Mouse (Mus musculus): ENCODE measurements at regions not wholly inside any gene's neighbourhood (a gene's known extent, or its start where the extent isn't known, plus 50 kb on each side); places are given as distances from the start of the nearest gene placed in this dataset.

DNA sequence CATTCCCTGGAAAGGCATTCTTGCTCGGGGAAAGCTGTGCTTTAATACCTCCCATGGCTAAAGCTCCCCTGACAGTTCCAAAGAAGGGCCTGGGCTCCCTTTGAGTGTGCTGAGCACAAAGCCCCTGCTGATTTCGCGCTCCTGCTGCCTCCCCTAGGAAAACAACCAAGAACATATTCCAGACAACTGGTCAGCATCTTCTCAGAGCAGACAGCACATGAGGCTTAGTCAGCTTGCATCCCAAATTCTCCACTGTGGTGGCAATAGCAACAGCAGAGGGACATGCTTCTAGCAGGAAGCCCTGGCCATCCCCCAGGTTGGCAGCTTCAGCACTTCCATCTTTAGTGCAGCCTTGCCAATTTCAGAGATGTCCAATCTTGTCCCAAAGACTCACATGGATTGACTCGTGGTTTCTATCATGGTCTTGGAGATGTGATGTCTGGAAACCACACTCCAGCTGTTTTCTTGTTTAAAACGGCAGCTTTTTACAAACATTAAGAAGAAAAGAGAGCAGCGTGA, 163.8 kb downstream of the Snx19 start:
- intact Hi-C loops (cut with DNase I), result no loop called here

DNA sequence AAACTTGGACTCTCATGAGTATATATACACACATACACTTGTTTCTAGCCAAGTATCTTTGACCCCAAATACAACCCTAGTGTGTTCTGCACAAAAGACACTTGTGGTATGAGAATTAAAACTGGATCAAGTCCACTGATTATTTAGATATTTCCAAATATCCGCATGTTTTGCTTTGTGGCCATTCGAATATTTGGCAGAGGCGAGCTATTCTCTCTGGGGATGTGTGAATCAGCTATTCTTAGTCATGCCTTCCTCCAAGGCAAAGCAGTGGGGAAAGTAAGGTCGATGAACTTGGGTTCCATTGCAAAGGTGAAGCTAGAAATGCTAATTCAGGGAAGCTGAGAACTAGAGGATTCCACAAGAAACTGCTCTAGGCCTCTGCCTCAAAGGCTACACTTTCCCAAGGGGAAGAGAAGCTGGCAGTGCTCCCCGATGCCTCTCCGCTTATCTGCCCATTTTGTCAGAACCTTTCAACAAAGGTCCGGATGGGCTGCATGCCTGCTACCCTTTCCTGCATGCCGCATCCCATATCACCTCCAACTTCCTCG, 154.4 kb downstream of the Snx19 start:
- intact Hi-C loops (cut with DNase I), result no loop called here

DNA sequence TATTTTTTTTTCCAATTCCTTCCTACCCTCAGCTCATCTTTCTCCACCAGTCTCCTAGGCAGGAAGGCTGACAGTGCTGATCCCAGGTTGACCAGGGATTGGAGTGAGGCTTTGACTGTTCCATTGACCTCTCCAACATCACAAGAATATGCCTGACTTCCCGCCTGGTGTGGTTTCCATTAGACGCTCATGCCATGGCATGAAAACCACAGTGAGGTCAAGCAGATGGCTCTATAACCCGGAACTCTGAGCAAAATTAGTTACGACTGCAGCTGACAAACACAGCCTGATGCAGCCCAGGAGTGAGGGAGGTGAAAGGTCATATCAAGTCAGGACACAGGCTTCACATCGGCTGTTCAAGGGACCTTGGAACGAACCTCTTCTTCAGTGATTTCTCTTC, 153.6 kb downstream of the Snx19 start:
- intact Hi-C loops (cut with DNase I), result no loop called here

DNA sequence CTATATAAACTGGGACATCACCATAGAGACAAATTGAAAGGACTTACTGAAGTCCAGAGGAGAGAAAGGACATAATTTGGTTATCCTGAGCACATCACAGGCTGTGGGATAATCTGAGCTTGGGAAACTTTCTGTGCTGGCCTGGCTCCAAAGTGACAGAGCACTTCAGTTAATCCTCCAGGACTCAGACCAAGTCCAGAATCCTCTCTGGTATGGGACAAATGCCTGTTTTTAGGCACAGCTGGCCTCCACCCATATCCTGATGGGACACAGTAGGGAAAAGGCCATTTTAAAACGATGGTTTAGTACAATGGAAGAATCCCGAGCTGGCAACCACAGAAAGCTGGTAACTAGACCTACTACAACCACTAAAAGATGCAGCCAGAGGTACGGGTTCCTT, 151.3 kb downstream of the Snx19 start:
- intact Hi-C loops (cut with DNase I), result no loop called here

DNA sequence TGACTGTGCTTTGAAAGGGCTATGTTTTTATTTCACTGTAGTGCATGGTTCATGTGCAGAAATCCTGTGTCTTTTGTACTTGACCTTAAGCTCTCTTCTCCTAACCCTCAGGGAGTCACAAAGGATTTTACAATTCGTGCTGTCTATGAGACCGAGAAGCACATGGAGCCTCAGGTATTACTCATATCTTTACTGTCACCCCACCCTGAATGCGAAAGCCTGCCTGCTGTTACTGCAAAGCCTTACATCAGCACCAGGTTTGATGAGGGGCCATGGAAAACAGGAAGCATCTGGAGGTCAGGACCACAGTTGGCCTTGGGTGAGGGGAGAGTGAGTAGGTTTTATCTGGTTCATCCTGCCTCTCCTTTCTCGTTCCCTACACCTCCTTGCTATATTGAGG, 150.3 kb downstream of the Snx19 start:
- intact Hi-C loops (cut with DNase I), result no loop called here

DNA sequence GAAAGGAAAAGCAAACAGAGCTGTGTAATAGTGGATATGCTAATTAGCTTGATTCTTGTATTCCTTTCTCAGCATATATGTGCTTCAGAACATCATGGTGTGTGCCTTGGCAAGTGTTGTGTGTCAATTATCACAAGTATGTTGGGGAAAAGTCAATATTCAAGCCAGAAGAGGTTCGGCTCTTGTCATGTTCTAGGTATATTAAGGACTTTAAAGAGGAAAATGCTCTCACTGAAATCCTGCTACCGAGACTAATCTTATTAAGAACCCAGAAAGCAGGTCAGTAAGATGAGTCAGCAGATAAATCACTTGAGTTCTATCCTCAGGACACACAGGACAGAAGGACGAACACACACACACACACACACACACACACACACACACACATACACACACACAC, 148.6 kb downstream of the Snx19 start:
- intact Hi-C loops (cut with DNase I), result no loop called here

DNA sequence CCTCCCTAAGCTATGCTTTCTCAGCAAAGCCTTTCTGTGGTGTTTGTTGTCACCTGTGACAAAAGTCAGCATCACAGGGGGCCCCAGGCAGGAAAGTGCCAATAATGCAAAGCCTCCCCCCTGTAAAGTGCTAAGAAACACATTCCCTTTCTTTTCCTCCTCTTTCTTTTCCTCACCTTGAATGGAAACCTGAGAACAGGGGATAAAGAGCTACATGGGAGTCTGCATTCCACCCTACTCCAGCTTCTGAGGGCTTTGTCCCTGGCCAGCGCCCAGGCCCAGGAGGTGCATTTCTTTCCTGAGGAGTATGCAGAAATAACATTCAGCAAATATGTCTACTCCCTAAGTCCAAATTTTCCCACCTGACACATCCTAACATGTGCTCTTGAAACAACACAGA, 146.4 kb downstream of the Snx19 start:
- intact Hi-C loops (cut with DNase I), result no loop called here

DNA sequence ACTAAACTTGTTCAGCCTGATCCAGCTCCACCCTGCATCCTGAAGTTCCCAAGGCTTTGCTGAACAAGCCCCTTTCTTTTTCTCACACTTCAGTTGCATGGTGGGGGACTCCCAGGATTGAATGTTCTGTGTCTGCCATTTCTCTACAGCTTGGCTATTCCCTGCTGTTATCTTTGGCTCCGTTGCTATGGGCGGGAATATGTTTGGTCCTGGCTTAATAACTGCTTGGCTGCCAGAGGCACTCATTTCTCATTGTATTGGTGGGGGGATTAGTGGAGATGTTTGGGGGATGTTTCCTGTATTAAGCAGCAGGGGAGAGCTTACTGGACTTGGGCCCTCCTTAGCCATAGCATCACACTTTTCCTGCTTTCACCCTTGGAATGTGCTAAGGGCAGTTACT, 144.1 kb downstream of the Snx19 start:
- intact Hi-C loops (cut with DNase I), result no loop called here

DNA sequence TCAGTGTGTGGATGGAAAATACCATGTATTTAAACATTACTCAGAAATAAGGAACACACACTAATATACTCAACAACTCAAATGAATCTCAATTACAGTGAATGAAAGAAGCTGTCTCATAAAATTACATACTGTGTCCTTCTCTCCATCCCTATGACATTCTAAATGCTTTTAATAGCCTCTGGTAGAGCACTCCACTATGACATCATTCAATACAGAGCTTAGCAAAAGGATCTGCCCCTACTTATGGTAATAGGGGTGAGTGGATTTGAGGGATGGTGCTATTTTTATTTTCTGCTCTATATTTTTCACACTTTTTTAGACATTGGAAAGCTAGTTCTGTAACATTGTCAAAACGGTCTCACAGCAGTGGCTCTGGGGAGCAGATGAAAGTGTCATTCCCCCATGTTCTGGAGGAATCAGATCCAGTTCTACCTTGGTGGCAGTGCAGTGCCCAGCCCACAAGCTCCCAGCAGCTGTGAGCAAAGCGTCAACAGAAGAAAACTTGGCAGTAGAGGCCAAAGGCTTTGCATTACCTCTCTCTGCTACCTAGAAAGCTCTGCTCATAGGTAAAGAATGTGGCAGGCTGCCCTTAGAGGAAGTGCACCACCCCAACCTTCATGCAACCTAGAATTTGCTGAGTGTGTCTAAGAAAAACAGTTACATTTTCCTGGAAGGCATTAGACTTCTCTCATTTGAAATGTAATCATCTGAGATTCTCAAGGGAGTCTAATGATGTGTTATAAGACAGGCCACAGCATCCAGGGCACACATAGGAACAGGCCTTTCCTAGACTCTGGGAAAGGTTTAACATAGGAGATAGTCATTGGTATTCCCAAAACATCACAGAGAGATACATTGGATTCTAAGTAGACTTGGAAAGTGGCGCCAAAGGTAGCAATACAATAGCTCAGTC, 138.1 kb downstream of the Snx19 start:
- intact Hi-C loops (cut with DNase I), result loop anchor here (5.0 kb wide), 1 partner anchor 372 kb away; no protein-coding TSS in a partner anchor

DNA sequence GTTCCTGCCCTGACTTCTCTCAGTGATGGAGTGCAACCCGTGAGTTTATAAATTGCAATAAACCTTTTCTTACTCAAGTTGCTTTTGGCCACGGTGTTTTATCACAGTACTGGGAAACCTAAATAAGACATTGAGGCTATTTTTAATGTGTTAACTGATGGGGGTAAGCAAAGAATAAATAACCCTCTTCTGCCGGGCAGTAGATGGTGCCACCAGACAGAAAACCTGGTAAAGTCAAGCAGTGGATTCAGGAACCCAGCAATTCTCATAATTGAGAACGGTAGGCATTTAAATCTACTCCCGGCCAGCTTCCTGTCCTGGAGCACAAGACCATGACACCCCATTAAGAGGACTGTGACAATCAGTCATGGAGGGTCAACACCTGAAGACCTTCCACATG, 136.5 kb downstream of the Snx19 start:
- intact Hi-C loops (cut with DNase I), result loop anchor here (5.0 kb wide), 1 partner anchor 374 kb away; no protein-coding TSS in a partner anchor

DNA sequence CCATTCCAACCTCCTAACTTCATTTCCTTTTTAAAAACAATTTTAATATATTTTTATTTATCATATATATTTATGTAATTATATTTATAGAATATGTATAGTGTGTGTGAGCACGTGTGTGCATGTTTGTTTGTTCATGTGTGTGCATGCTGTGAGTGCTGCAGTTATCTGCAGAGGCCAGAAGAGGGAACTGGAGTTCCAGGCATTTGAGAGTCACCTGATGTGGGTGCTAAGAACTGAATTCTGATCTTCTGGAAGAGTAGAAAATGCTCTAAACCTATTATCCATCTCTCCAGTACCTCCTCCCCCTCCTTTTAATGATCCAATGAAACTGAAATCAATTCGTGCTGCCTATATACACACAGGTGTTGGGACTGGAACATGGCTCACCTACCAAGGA, 128.0 kb downstream of the Snx19 start:
- intact Hi-C loops (cut with DNase I), result no loop called here

DNA sequence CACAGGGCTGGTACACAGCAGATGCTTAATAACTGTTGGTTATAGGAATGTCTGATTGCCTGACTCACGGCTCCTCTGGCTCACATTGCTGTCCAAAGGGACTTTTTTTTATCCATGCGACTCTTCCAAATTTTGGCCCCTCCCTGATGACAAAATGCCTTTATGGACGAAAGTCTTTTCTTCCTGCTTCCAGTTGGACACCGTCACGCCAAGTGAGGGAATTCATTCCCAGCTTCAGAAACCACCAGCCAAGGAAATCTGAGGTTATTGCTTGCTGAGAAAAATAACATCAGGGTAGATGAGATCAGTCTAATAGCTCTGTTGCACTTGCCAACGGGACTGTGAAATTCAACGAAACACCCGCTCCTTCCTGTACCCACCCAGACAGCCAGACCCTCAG, 125.8 kb downstream of the Snx19 start:
- intact Hi-C loops (cut with DNase I), result no loop called here

DNA sequence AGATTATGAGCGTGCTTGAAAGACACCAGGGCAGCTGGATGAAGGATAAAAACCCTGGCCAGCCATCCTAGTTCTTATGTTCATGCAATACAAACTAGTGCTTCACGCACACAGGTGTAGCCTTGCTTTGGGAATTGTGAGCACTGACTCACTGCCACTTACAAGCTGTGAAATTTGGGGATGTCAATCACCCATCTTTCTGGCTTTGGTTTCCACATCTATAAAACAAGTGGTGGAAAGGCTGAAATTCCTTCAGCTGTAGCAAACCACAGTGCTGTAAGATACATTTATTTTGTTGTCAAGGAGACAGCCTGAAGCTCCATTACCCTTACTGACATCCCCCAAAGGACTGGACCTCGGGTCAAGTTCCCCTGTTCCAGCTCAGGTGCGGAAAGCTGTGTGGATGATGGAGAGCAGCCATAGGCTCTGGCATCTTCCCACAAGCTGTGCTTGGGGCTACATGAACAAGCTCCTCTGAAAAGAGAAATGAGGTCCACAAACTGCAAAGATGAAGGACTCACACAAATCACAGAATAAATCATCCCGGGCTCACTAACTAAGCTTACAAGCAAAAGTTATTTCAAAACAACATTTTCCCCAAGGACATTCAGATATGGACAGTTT, 123.1 kb downstream of the Snx19 start:
- intact Hi-C loops (cut with DNase I), result loop anchor here (10.0 kb wide), 1 partner anchor 385 kb away; no protein-coding TSS in a partner anchor

DNA sequence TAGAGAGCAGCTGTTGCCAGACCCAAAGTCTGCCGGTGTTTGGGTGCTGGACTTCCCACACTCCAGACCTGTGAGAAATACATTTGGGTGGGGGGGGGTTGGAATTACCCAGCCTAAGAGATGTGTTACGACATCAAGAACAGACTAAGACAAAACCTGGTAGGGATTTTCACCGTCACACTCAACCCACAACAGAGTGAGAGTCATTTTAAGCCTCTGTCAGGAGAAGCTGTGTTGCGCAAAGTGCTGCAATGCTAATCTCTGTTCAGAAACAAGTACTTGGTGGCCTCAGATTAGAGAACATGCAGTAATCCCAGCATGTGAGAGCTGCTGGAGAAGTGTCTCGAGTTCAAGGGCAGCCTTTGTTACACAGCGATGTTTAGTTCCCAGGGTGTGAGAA, 113.0 kb downstream of the Snx19 start:
- intact Hi-C loops (cut with DNase I), result loop anchor here (10.0 kb wide), 1 partner anchor 395 kb away; no protein-coding TSS in a partner anchor

DNA sequence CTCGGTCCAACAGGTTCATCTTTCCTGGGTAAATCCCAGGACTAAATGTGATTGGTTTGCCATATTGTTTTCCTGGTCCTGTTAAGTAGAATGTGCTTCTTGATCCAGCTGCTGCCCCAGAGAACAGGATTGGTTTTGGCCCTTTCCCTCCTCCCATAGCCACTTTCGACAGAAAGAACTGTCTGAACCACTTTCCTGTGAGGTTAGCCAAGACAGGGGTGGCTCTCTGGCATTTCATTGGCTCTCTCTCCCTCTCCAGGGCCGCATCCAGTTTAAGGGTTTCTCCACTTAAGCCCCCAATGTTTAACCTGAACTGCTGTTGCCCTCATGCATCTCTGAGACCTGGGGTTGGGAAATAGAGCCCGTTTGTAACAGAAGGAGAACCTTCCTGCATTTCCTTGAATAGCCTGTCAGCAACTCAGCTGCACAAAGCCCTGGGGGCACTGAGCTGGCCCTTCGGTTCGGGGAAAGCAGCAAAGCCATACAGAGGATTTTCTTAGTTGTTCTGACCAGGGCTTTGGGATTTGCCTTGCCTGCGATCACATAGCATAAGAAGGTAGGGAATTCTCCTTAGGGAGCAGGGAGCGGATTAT, 109.7 kb downstream of the Snx19 start:
- intact Hi-C loops (cut with DNase I), result no loop called here

DNA sequence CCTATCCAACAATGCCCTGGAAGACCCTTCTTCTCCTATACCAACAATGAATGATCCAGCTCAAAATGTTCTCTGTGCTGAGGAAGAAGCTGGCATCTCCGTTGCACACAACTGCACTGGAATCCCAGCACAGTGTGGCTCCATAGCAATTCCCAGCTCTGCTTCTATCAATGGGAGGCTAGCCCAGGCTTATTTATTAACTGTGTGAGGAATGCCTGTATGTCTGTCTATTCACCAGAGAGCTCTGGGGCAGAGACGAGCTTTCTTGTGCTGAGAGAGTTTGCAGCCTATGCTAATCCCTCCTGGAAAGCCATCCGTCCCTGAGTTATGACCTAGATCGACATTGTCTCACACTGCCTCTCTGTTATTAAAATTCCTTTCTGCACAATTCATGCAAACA, 108.1 kb downstream of the Snx19 start:
- intact Hi-C loops (cut with DNase I), result no loop called here

DNA sequence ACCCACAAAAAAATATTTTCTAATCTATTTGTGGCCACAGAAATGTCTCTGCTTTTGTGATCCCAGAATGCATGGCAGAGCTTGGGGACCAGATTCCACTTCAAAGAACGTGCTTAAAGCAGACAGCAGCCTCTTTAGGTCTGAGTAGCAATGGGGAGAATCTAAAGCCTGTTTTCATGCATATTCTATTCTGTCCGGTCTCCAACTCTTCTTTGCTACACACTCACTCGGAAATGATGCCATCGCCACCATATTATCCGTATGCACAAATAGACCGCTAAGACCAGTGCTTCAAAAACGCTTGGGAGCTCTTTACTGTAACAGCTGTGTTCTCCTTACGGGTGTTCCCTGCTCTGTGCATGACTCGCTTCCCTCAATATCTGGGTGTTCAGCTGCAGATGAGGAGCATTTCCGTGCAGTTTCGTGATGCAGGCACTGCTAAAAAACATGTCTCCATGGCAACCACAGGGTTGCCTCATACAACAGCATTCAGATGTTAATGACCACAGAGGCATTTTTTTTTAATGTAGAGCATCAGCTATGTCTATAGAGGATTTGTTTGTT, 107.0 kb downstream of the Snx19 start:
- intact Hi-C loops (cut with DNase I), result no loop called here

DNA sequence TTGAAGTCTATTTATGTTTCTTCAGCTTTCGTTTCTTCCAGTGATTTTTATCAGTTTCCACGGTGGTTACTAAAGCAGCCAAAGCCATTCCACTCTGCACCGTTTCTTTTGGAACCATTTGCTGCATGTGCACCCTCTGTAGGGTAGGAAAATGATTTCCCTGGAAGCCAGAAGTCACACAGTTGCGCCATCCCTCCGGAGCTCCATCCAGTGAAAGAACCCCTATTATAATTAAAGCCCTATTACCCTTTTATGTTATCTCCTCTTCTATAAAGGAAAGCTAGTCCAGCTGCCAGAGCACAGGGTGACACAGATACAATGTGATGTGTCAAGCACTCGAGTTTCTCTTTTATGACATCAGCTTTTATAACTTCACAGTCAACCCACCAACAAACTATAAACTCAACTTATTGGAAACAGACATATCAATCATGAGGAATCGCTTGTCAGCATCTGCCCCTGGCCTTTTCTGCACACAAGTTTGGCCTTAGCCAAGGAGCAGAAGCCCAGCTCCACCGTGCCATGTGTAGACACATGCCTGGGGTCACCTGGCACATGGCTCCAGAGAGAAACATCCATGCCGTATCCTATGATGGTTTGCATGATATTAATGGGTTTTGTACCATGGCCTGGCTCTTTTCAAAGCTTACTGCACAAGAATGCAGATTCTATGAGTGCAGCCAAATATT, 106.3 kb downstream of the Snx19 start:
- intact Hi-C loops (cut with DNase I), result no loop called here

DNA sequence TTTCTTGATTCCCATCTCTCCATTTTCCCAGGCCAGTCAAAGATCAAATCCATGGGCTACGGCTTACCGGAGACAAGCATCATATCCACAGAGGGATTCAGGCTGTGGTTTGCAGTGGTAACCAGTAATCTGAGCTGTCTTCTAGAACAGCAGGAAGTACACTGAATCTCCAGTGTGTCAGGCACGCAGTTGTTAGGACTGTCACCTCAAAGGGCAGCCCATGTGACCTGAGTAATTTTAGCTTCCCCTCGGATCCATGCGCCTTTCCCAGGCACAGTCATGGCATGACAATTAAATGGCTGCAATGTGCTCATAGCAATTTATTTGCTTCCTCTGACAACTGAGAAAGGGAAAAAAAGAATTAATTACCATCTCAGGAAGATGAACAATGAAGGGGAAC, 98.2 kb downstream of the Snx19 start:
- intact Hi-C loops (cut with DNase I), result no loop called here

DNA sequence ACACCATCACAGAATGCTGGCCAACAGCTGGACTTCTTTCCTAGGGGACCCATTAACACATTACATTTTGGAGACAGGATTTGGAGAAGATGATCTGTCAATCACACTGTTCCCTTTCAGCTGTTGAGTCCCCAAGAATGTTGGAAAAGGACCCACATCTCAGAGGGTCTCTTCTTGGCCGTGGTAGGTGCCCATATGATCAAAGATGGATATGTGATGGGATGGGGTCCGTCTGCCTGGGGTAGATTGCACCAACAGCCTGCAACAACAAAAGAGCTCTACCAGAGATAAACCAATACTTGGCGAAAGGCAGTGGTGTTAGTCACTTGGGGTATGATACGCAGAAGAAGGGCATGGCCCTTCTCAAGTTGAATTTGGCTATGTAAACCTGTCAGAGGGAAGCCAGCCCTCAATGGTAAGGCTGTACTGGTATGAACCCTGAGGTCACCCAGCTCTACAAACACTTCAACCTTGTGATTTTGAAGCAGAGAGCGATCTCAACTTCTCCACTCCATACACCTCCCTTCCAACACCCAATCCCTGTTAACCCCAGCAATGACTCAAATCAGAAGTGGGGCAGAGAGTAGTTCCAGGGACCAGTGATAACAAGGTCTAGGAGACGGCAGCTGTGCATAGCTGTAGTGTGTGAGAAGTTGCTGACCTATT, 97.6 kb downstream of the Snx19 start:
- intact Hi-C loops (cut with DNase I), result no loop called here

Data from adrenal gland (tissue).